Mouse (Mus musculus): ENCODE results near the gene Ssh2.

GRCm38 (mm10) chr11:77423175-77423859, 207.2 kb downstream of the Ssh2 start:
- TF ChIP-seq CTCF (IDR thresholded peaks at IDR 0.05; ENCODE audit: insufficient read depth, low read depth, low read length) = no peak
- no peak for TF ChIP-seq POLR2A (IDR thresholded peaks at IDR 0.05; ENCODE audit: insufficient read depth, low read depth, low read length)
